Mouse (Mus musculus) forebrain, embryonic 11.5 days (tissue): ENCODE data around the gene Fpr-rs4. TPM values are rescaled to one million over a fixed set of nuclear protein-coding genes. Genes with fewer than 3 reads are reported as not detected.
"Not testable (repeated sequence)": the region's sequence is repeated elsewhere in the genome, so short reads cannot be mapped to it uniquely, and the experiment has no call there.

Experiments
- ATAC-seq: fragments of 200-750 bp; cut with Nextera tagmentation; replicated peaks from 2 replicates; pipeline ENCODE4 v1.8.0; 2017; ENCODE audit warnings: moderate TSS enrichment; ENCODE audit not compliant: low FRiP score
- DNase-seq: peaks from one replicate; pipeline ENCODE4 v3.0.0-alpha.2; 2017; ENCODE audit warnings: low spot score
- H3K27ac ChIP-seq: fragments of 300-500 bp; sonication (generic); 2 replicates; pipeline ENCODE4 v1.5.1; 2014; ENCODE audit warnings: low read depth, low read length
- H3K27me3 ChIP-seq: fragments of 300-500 bp; sonication (generic); 2 replicates; pipeline ENCODE4 v1.6.1; 2014; ENCODE audit warnings: mild to moderate bottlenecking, low read length, mixed read lengths; ENCODE audit not compliant: control insufficient read depth, insufficient read depth
- H3K36me3 ChIP-seq: fragments of 300-500 bp; sonication (generic); 2 replicates; pipeline ENCODE4 v1.6.1; 2014; ENCODE audit warnings: mild to moderate bottlenecking, low read length, moderate library complexity, mixed read lengths; ENCODE audit not compliant: control insufficient read depth, insufficient read depth
- H3K4me1 ChIP-seq: fragments of 300-500 bp; sonication (generic); replicated peaks from 2 replicates; pipeline ENCODE4 v1.6.1; 2014; ENCODE audit warnings: low read length, mixed read lengths; ENCODE audit not compliant: control insufficient read depth, insufficient read depth
- H3K4me2 ChIP-seq: fragments of 300-500 bp; sonication (generic); 2 replicates; pipeline ENCODE4 v1.6.1; 2014; ENCODE audit warnings: low read depth, mild to moderate bottlenecking, low read length, moderate library complexity, mixed read lengths; ENCODE audit not compliant: severe bottlenecking
- H3K4me3 ChIP-seq: fragments of 300-500 bp; sonication (generic); 2 replicates; pipeline ENCODE4 v1.5.1; 2014; ENCODE audit warnings: low read depth, low read length
- H3K9ac ChIP-seq: fragments of 300-500 bp; sonication (generic); 2 replicates; pipeline ENCODE4 v1.6.1; 2014; ENCODE audit warnings: low read length
- H3K9me3 ChIP-seq: fragments of 300-500 bp; sonication (generic); 2 replicates; pipeline ENCODE4 v1.6.1; 2016; ENCODE audit warnings: low read length, mixed read lengths; ENCODE audit not compliant: control insufficient read depth
- WGBS: fragments of 180-500 bp; shearing (Covaris S2); extraction: QIAGEN DNeasy Blood & Tissue Kit; methylation state at CpG from one replicate; pipeline ENCODE4 v1.1.7; 2014; 5-methylcytosine and 5-hydroxymethylcytosine counted together
- polyA plus RNA-seq: library from polyadenylated mRNA; unstranded; fragments of >200 nt; fragmentation: Nextera tagmentation; extraction: Ambion mirVana; gene quantifications from 2 replicates; pipeline ENCODE4 v1.2.1, GENCODE M21; 2014

Fpr-rs4 gene
- polyA plus RNA-seq = not detected in 2 replicates

- no peaks in the 10 kb centered on the region for H3K9me3 ChIP-seq
- H3K4me1 ChIP-seq = no peaks in the 10 kb centered on the region
- H3K9ac ChIP-seq = no peak within 1 kb of the TSS
- H3K4me3 ChIP-seq = no peak within 1 kb of the TSS
- no peak for DNase-seq
- no peak for ATAC-seq
- WGBS = 73% methylated on average over 2 of the region's 2 CpGs
- H3K27me3 ChIP-seq = no peaks in the 10 kb centered on the region
- H3K36me3 ChIP-seq = no peaks in the 10 kb centered on the region
- H3K4me2 ChIP-seq = no peak within 1 kb of the TSS
- H3K27ac ChIP-seq = no peak within 1 kb of the TSS
Observed at GRCm38 (mm10) chr17:18021433-18021832, at the start of gene Fpr-rs4. Gene Fpr-rs4, plus strand, starts transcription at chr17:18021733.

- no peaks in the 10 kb centered on the region for H3K27me3 ChIP-seq
- H3K4me2 ChIP-seq = no peak overlapping the region
- no peak overlapping the region for H3K4me3 ChIP-seq
- no peaks in the 10 kb centered on the region for H3K4me1 ChIP-seq
- no peaks in the 10 kb centered on the region for H3K9me3 ChIP-seq
- H3K27ac ChIP-seq = no peak overlapping the region
- ATAC-seq (no peak), DNase-seq (no peak)
- no peak overlapping the region for H3K9ac ChIP-seq
- no peaks in the 10 kb centered on the region for H3K36me3 ChIP-seq
- 24% methylated on average over 1 of the region's 1 CpGs for WGBS
Observed at GRCm38 (mm10) chr17:17973443-17973842, 48.1 kb upstream of the Fpr-rs4 start.

- not testable (repeated sequence) for H3K4me3 ChIP-seq, H3K9ac ChIP-seq, ATAC-seq, H3K36me3 ChIP-seq, DNase-seq, H3K9me3 ChIP-seq, H3K27me3 ChIP-seq, H3K4me1 ChIP-seq, H3K4me2 ChIP-seq, H3K27ac ChIP-seq
- 71% methylated on average over 2 of the region's 2 CpGs for WGBS
Observed at GRCm38 (mm10) chr17:17981232-17981631, 40.3 kb upstream of the Fpr-rs4 start.

- no peak overlapping the region for H3K9ac ChIP-seq
- ATAC-seq (no peak), DNase-seq (no peak)
- no peak overlapping the region for H3K27ac ChIP-seq
- H3K4me1 ChIP-seq = no peaks in the 10 kb centered on the region
- no peak overlapping the region for H3K4me3 ChIP-seq
- no peaks in the 10 kb centered on the region for H3K36me3 ChIP-seq
- H3K27me3 ChIP-seq = no peaks in the 10 kb centered on the region
- H3K4me2 ChIP-seq = no peak overlapping the region
- no peaks in the 10 kb centered on the region; the same call in 1 of the 2 replicates for H3K9me3 ChIP-seq
- 90% methylated on average over 1 of the region's 1 CpGs for WGBS
Observed at GRCm38 (mm10) chr17:18004752-18005151, 16.8 kb upstream of the Fpr-rs4 start.

GRCm38 (mm10) chr17:18049124-18049523, 27.6 kb downstream of the Fpr-rs4 start, which contains the start of gene Vmn2r124:
Gene Vmn2r124, plus strand, starts transcription at chr17:18049424.
- DNase-seq (no peak), ATAC-seq (no peak)
- H3K4me2 ChIP-seq = no peak within 1 kb of the TSS
- no peaks in the 10 kb centered on the region for H3K36me3 ChIP-seq
- 62% methylated on average over 2 of the region's 2 CpGs for WGBS
- no peaks in the 10 kb centered on the region for H3K4me1 ChIP-seq
- H3K27ac ChIP-seq = no peak within 1 kb of the TSS
- H3K27me3 ChIP-seq = no peaks in the 10 kb centered on the region
- H3K9me3 ChIP-seq = no peaks in the 10 kb centered on the region
- H3K4me3 ChIP-seq = no peak within 1 kb of the TSS
- no peak within 1 kb of the TSS for H3K9ac ChIP-seq

Other genes with a start within 250 kb of the Fpr-rs4 start
- gene Spaca6, start 194.6 kb upstream of the Fpr-rs4 start, polyA plus RNA-seq = 38.3 and 43.0 TPM in 2 replicates
- gene Has1, start 166.5 kb upstream of the Fpr-rs4 start, polyA plus RNA-seq = 1.3 and 1.5 TPM in 2 replicates
- 0.20 TPM in 1 of 2 replicates, not detected in the other for gene Fpr1, start 137.8 kb upstream of the Fpr-rs4 start, polyA plus RNA-seq
- gene Fpr2, start 133.9 kb upstream of the Fpr-rs4 start, polyA plus RNA-seq = not detected in 2 replicates
- not detected in 2 replicates for gene Fpr3, start 133.9 kb upstream of the Fpr-rs4 start, polyA plus RNA-seq
- not detected in 2 replicates for gene Vmn2r124, start 27.7 kb downstream of the Fpr-rs4 start, polyA plus RNA-seq
- gene Vmn2r91, start 63.3 kb downstream of the Fpr-rs4 start, polyA plus RNA-seq = not detected in 2 replicates
- gene Vmn2r92, start 130.2 kb downstream of the Fpr-rs4 start, polyA plus RNA-seq = not detected in 2 replicates